Mouse (Mus musculus) ES-Bruce4 (cell line): ENCODE results near the gene Adap2.

Experiments
- CTCF ChIP-seq: IDR thresholded peaks from one replicate; pipeline ENCODE4 v1.8.1; 2011; ENCODE audit warnings: low read depth, low read length
- POLR2A ChIP-seq: IDR thresholded peaks from one replicate; pipeline ENCODE4 v1.8.1; 2011; ENCODE audit warnings: low read length; ENCODE audit not compliant: insufficient read depth

GRCm38 (mm10) chr11:80169629-80170028, 15.7 kb downstream of the Adap2 start:
- no peak for TF ChIP-seq POLR2A
- TF ChIP-seq CTCF: no peak
